Mouse (Mus musculus) small intestine, adult 2 months (tissue): Measurements from ENCODE around the gene Tmpo. TPM values are rescaled to one million over a fixed set of nuclear protein-coding genes. Genes with fewer than 3 reads are reported as not detected.
A peak's percentile ranks its signal among the peaks of the same experiment; 100 is the strongest.

ENCODE experiments used
- H3K27ac ChIP-seq: fragments of 200-500 bp; 2 replicates; pipeline ENCODE4 v1.5.1; 2012; ENCODE audit warnings: low read depth, low read length, control low read depth, inconsistent platforms; ENCODE audit not compliant: insufficient read depth
- H3K27me3 ChIP-seq: fragments of 200-500 bp; 2 replicates; pipeline ENCODE4 v1.6.1; 2012; ENCODE audit warnings: mild to moderate bottlenecking, moderate library complexity, low read length, inconsistent platforms; ENCODE audit not compliant: control insufficient read depth, insufficient read depth
- H3K36me3 ChIP-seq: fragments of 200-500 bp; 2 replicates; pipeline ENCODE4 v1.6.1; 2012; ENCODE audit warnings: mild to moderate bottlenecking, low read length, control low read depth, inconsistent platforms; ENCODE audit not compliant: control insufficient read depth, insufficient read depth
- H3K4me1 ChIP-seq: fragments of 200-500 bp; 2 replicates; pipeline ENCODE4 v1.6.1; 2012; ENCODE audit warnings: low read length, inconsistent platforms, mixed read lengths; ENCODE audit not compliant: control insufficient read depth, insufficient read depth, insufficient read length
- H3K4me3 ChIP-seq: fragments of 200-500 bp; 2 replicates; pipeline ENCODE4 v1.5.1; 2012; ENCODE audit warnings: low read depth, mild to moderate bottlenecking, control low read depth, inconsistent platforms, low read length, moderate library complexity
- CTCF ChIP-seq: fragments of 200-500 bp; IDR thresholded peaks from 2 replicates; pipeline ENCODE4 v1.5.1; 2012; ENCODE audit warnings: low read depth, mild to moderate bottlenecking, control low read depth, inconsistent platforms, low read length, moderate library complexity, mixed read lengths; ENCODE audit not compliant: insufficient replicate concordance, insufficient read length; ENCODE audit errors: extremely low read depth
- POLR2A ChIP-seq: fragments of 200-500 bp; IDR thresholded peaks from 2 replicates; pipeline ENCODE4 v1.6.1; 2012; ENCODE audit warnings: low read depth, mild to moderate bottlenecking, control low read depth, inconsistent platforms, low read length, moderate library complexity
- WGBS: fragments of 180-500 bp; shearing (Covaris S2); methylation state at CpG from one replicate; pipeline ENCODE4 v1.1.7; 2018; 5-methylcytosine and 5-hydroxymethylcytosine counted together
- polyA plus RNA-seq: library from polyadenylated mRNA; depleted of rRNA; stranded (reverse); fragments of >200 nt; gene quantifications from 2 replicates; pipeline ENCODE4 v1.2.3, GENCODE M21; 2012; rRNA removed

Tmpo gene
- 18.5 and 29.0 TPM in 2 replicates for polyA plus RNA-seq

- Histone ChIP-seq H3K27me3 (no peaks in the 10 kb centered on the region), H3K4me1 (peaks cover 9% of the 10 kb centered on the region; the same call in 1 of the 2 replicates), H3K4me3 (peak within 1 kb of the TSS; percentile 68), H3K27ac (peak within 1 kb of the TSS; percentile 98), H3K36me3 (no peaks in the 10 kb centered on the region)
- WGBS, result 3% methylated on average over 18 of the region's 18 CpGs
- TF ChIP-seq CTCF, result no peak
- TF ChIP-seq POLR2A, result no peak
Observed at GRCm38 (mm10) chr10:91180761-91181460, at the start of gene Tmpo. Tmpo (minus strand) TSS chr10:91181315.

- Histone ChIP-seq H3K36me3 (no peaks in the 10 kb centered on the region), H3K27ac (no peak overlapping the region), H3K27me3 (no peaks in the 10 kb centered on the region), H3K4me3 (no peak overlapping the region), H3K4me1 (no peaks in the 10 kb centered on the region)
- TF ChIP-seq CTCF, result no peak
- no peak for TF ChIP-seq POLR2A
- WGBS, result 62% methylated on average over 4 of the region's 4 CpGs
Observed at GRCm38 (mm10) chr10:91230400-91230799, 49.3 kb upstream of the Tmpo start.

DNA sequence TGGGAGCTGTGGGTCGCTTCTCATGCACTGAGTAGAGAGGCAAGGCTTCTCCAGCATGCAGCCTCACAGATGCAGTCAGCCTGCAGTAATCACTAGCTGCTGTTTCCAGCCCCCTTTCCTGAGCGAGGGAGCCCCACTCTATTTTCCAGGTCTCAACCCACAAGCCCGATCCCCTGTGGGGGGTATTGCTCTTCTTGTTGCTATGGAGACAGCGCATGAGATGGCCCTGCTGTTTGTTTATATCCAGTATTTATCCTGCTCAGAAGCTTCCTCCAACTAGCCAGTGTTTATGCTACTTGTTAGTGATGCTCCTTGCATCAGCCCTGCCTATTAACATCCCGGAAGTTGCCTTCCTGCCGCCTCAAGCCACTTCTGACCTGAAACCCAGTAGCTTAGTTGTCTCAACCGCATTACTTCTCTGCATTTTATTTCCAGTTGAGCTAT, 48.4 kb upstream of the Tmpo start:
- Histone ChIP-seq H3K36me3 (no peaks in the 10 kb centered on the region), H3K4me1 (no peaks in the 10 kb centered on the region), H3K27me3 (no peaks in the 10 kb centered on the region), H3K27ac (no peak overlapping the region), H3K4me3 (0 out of 2 replicates have a peak overlapping the region, but pooled peaks have one; percentile 14)
- TF ChIP-seq POLR2A (no peak), CTCF (no peak)
- WGBS, result 47% methylated on average over 7 of the region's 7 CpGs

DNA sequence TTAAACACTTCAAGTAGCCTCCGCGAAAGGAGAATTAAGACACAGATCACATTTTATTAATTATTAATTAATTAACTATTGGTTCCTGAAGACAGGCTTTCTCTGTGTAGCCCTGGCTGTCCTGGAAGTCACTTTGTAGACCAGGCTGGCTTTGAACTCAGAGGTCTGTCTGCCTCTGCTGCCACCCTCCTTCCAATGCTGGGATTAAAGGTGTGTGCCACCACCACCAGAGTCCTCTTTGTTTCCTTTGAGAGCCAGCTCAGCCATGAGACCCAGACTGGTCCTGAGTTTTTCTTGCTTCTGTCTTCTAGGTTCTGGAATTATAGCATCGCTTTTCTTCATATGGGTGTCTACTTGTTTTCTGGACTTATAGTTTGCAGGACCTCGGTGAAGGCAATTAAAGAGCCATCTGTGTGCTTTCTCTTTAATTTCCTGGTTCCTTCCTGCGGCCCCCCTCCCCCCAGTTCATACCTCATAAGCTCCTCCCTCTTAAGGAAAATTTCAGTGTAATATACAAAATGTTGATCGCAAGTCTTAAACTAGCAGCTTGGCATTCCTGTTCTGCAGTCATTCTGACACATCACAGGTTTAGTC, 47.9 kb upstream of the Tmpo start:
- no peaks in the 10 kb centered on the region for H3K36me3 ChIP-seq
- no peaks in the 10 kb centered on the region for H3K27me3 ChIP-seq
- TF ChIP-seq POLR2A, result no peak
- TF ChIP-seq CTCF, result no peak
- no peaks in the 10 kb centered on the region for H3K4me1 ChIP-seq
- WGBS, result 51% methylated on average over 6 of the region's 6 CpGs
- 0 out of 2 replicates have a peak overlapping the region, but pooled peaks have one; percentile 14 for H3K4me3 ChIP-seq
- H3K27ac ChIP-seq, result no peak overlapping the region

- WGBS, result 69% methylated on average over 4 of the region's 4 CpGs
Observed at GRCm38 (mm10) chr10:91227034-91227433, 45.9 kb upstream of the Tmpo start.

GRCm38 (mm10) chr10:91222398-91223236, 41.5 kb upstream of the Tmpo start:
- Histone ChIP-seq H3K27me3 (no peaks in the 10 kb centered on the region; the same call in 1 of the 2 replicates), H3K4me1 (no peaks in the 10 kb centered on the region), H3K4me3 (no peak overlapping the region), H3K27ac (no peak overlapping the region), H3K36me3 (no peaks in the 10 kb centered on the region)
- no peak for TF ChIP-seq POLR2A
- TF ChIP-seq CTCF, result no peak
- 70% methylated on average over 9 of the region's 9 CpGs for WGBS

More at GRCm38 (mm10) chr10:91227034-91227433, 45.9 kb upstream of the Tmpo start:
- Histone ChIP-seq H3K4me1 (no peaks in the 10 kb centered on the region), H3K4me3 (no peak overlapping the region), H3K27me3 (no peaks in the 10 kb centered on the region), H3K27ac (no peak overlapping the region), H3K36me3 (no peaks in the 10 kb centered on the region)
- TF ChIP-seq POLR2A (no peak), CTCF (no peak)
